Mouse (Mus musculus) erythroblast, embryonic 14.5 days (primary cell): ENCODE data around the gene Gm38431.

Experiments
- GATA1 ChIP-seq: IDR thresholded peaks from 2 replicates; pipeline ENCODE4 v1.6.1; 2012; ENCODE audit warnings: low read length, inconsistent platforms, mixed read lengths
- TAL1 ChIP-seq: IDR thresholded peaks from 3 replicates; pipeline ENCODE4 v1.6.1; 2012; ENCODE audit warnings: low read length, inconsistent platforms, mixed read lengths

GRCm38 (mm10) chr9:21035586-21035985, 56.2 kb downstream of the Gm38431 start:
- TF ChIP-seq TAL1 (no peak), GATA1 (no peak)
